Mouse (Mus musculus): ENCODE measurements around the gene Efnb3. TPM values are rescaled to one million over a fixed set of nuclear protein-coding genes. Genes with fewer than 3 reads are reported as not detected.

Efnb3 gene
- total and polyA plus RNA-seq, 3 experiments, result 0.56 to 2.8 (median 1.1) TPM

DNA sequence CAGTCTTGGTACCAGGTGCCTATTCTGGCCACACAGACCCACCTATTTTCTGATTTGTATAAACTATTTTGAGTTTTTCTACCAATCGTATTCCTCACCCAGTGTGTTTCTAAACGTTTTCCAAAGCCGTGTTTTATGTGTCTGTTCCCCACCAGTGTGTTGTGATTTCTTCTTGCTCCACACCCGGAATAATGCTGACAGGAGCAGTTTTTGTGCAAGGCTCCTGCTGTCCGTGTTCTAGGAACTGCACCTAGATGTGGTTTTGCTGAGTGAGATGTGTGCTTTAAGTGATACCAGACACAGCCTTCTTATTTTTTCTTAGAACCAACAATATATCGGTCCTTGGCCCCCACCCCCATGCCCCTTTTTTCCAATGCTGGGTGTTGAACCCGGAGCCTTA, 24.0 kb upstream of the Efnb3 start:
- TF ChIP-seq MYC (IDR thresholded peaks at IDR 0.05; ENCODE audit: low read depth, low read length) (no peak), MAFK (IDR thresholded peaks at IDR 0.05; ENCODE audit: insufficient replicate concordance, low read length) (0 out of 2 replicates have a peak, but pooled peaks have one; percentile 36), IRF4 (IDR thresholded peaks at IDR 0.05; ENCODE audit: low read depth, low read length) (no peak)
- H3K4me1 ChIP-seq (ENCODE audit: control insufficient read depth in 1 of 2, insufficient read depth in 2 of 2), result peaks cover 16 to 48% of the 10 kb centered on the region in 2 experiments
- H3K27me3 ChIP-seq (replicated peaks), result no peaks in the 10 kb centered on the region
- H3K9ac ChIP-seq (ENCODE audit: insufficient read depth, low read depth), result no peak overlapping the region
- peaks cover 40 to 63% of the 10 kb centered on the region in 2 experiments for H3K36me3 ChIP-seq (replicated peaks in 1 of 2; ENCODE audit: control insufficient read depth in 1 of 2, insufficient read depth in 1 of 2, low read length in 1 of 2)
- H3K79me2 ChIP-seq (replicated peaks; ENCODE audit: control insufficient read depth, extremely low read depth, insufficient read depth, poor library complexity, severe bottlenecking), result peaks cover 66% of the 10 kb centered on the region
- no peak for DNase-seq (ENCODE audit: extremely low read depth)
- no peak overlapping the region for H3K27ac ChIP-seq (ENCODE audit: insufficient read depth, low read depth)
- no peak overlapping the region for H3K4me2 ChIP-seq (ENCODE audit: insufficient read depth, low read depth, poor library complexity, severe bottlenecking)
- in situ Hi-C loops (cut with MboI; ENCODE audit: low pct_ligation_motif_present, low pct_unique_long_range_greater_than_20kb, low sequenced_read_pairs), result no loop called here
- no peaks in the 10 kb centered on the region for H3K9me3 ChIP-seq (replicated peaks; ENCODE audit: low read length)
- dilution Hi-C loops (cut with MboI; ENCODE audit: extremely low pct_ligation_motif_present, extremely low pct_unique_long_range_greater_than_20kb, low sequenced_read_pairs), result no loop called here
- no peak overlapping the region for H3K4me3 ChIP-seq (replicated peaks in 1 of 3; ENCODE audit: low read depth in 2 of 3, low read length in 2 of 3, poor library complexity in 1 of 3)

DNA sequence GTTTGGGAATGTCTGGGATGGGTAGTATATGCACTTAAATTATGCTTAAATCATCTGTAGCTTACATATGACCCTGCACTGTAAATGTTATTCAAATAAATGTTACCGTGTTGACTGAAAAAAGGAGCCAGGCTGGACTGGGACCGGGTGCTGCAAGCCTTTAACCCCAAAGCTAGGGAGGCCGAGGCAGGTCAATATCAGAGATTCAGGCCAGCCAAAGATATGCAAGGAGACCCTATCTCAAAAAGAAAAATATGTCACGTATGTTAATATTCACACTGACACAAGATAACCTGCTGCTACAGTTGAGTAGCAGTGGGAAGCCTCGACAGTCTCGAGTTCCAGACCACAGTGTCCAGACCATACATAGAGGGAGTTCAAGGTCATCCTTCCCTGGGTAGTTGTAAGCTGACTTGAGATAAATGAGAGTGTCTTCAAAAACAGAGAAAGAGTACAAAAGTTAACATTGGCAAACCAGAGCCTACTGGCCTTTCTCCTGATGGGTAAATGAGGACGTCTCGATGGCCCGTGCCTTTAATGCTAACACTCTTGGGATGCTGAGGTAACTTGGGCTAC, 22.3 kb upstream of the Efnb3 start:
- in situ Hi-C loops (cut with MboI; ENCODE audit: low pct_ligation_motif_present, low pct_unique_long_range_greater_than_20kb, low sequenced_read_pairs) (no loop called here), dilution Hi-C loops (cut with MboI; ENCODE audit: extremely low pct_ligation_motif_present, extremely low pct_unique_long_range_greater_than_20kb, low sequenced_read_pairs) (no loop called here)
- Histone ChIP-seq H3K4me2 (ENCODE audit: insufficient read depth, low read depth, poor library complexity, severe bottlenecking) (peak overlapping the region; percentile 96), H3K27ac (ENCODE audit: insufficient read depth, low read depth) (no peak overlapping the region), H3K36me3 (replicated peaks in 1 of 2; ENCODE audit: control insufficient read depth in 1 of 2, insufficient read depth in 1 of 2, low read length in 1 of 2) (peaks cover 23 to 49% of the 10 kb centered on the region in 2 experiments), H3K4me1 (ENCODE audit: control insufficient read depth in 1 of 2, insufficient read depth in 2 of 2) (peaks cover 16 to 57% of the 10 kb centered on the region in 2 experiments), H3K9ac (ENCODE audit: insufficient read depth, low read depth) (peak overlapping the region; percentile 82), H3K9me3 (replicated peaks; ENCODE audit: low read length) (no peaks in the 10 kb centered on the region), H3K79me2 (replicated peaks; ENCODE audit: control insufficient read depth, extremely low read depth, insufficient read depth, poor library complexity, severe bottlenecking) (peaks cover 83% of the 10 kb centered on the region), H3K27me3 (replicated peaks) (no peaks in the 10 kb centered on the region), H3K4me3 (replicated peaks in 1 of 3; ENCODE audit: low read depth in 2 of 3, low read length in 2 of 3, poor library complexity in 1 of 3) (peak overlapping the region; percentile 10 to 99 (median 81))
- no peak for DNase-seq (ENCODE audit: extremely low read depth)
- TF ChIP-seq EP300 (IDR thresholded peaks at IDR 0.05; ENCODE audit: low read length), result no peak
- TF ChIP-seq ELF1 (IDR thresholded peaks at IDR 0.05; ENCODE audit: low read depth, low read length), result no peak

DNA sequence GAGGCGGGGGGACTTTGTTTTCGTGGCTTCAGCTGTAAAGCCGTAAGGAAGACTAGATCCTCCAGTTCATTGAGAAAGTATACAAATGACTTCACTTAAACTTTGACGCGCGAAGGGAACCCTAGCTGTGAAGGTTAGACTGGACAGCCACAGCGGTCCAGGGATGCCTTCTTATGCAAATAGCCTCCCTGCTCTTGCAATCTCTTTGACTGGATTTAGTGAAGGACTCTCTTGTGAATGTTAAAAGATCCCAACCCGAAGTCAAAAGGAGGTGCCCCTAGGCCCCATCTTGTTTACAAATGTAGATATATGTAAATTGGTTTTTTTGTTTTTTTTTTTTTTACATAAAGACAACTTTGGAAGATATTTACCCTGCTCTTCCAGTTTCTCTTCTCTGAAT, 21.8 kb upstream of the Efnb3 start:
- TF ChIP-seq ZNF384 (IDR thresholded peaks at IDR 0.05; ENCODE audit: low read depth, low read length) (0 out of 2 replicates have a peak, but pooled peaks have one; percentile 37), SIN3A (IDR thresholded peaks at IDR 0.05; ENCODE audit: low read length) (no peak), EP300 (IDR thresholded peaks at IDR 0.05; ENCODE audit: low read length) (0 out of 2 replicates have a peak, but pooled peaks have one; percentile 5)
- in situ Hi-C loops (cut with MboI; ENCODE audit: low pct_ligation_motif_present, low pct_unique_long_range_greater_than_20kb, low sequenced_read_pairs), result no loop called here
- dilution Hi-C loops (cut with MboI; ENCODE audit: extremely low pct_ligation_motif_present, extremely low pct_unique_long_range_greater_than_20kb, low sequenced_read_pairs), result no loop called here
- H3K27me3 ChIP-seq (replicated peaks), result no peaks in the 10 kb centered on the region
- H3K4me2 ChIP-seq (ENCODE audit: insufficient read depth, low read depth, poor library complexity, severe bottlenecking), result peak overlapping the region; percentile 96
- H3K4me3 ChIP-seq (replicated peaks in 1 of 3; ENCODE audit: low read depth in 2 of 3, low read length in 2 of 3, poor library complexity in 1 of 3), result peak overlapping the region; percentile 81 to 99 (median 95)
- no peak for DNase-seq (ENCODE audit: extremely low read depth)
- peak overlapping the region; percentile 82 for H3K9ac ChIP-seq (ENCODE audit: insufficient read depth, low read depth)
- H3K27ac ChIP-seq (ENCODE audit: insufficient read depth, low read depth), result no peak overlapping the region
- no peaks in the 10 kb centered on the region for H3K9me3 ChIP-seq (replicated peaks; ENCODE audit: low read length)
- peaks cover 16 to 61% of the 10 kb centered on the region in 2 experiments for H3K4me1 ChIP-seq (ENCODE audit: control insufficient read depth in 1 of 2, insufficient read depth in 2 of 2)
- H3K36me3 ChIP-seq (replicated peaks in 1 of 2; ENCODE audit: control insufficient read depth in 1 of 2, insufficient read depth in 1 of 2, low read length in 1 of 2), result peaks cover 20 to 50% of the 10 kb centered on the region in 2 experiments
- H3K79me2 ChIP-seq (replicated peaks; ENCODE audit: control insufficient read depth, extremely low read depth, insufficient read depth, poor library complexity, severe bottlenecking), result peaks cover 84% of the 10 kb centered on the region
